Comparison of ENCODE assay signal across 24 mouse cellular contexts in the genomic region with DNA sequence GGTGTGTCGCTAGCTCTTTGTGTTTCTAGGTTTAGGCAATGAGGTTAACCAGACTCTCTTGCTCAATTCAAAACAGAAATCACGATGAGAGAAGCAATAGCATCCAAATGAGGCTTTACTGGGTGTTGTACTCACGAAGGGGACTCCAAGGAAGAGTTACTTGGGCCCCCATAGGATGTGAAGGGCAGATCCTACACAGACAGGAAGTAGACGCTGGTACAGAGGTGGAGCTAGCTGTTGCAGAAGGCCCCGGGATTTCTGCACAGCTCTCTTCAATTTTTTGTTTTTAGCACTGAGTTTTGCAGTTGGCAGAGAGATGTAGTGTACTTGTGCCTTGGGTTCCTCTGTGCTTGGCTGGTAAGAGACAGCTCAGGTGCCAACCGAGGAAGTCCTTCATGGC. TPM values are rescaled to one million over a fixed set of nuclear protein-coding genes. Genes with fewer than 3 reads are reported as not detected.
A peak's percentile ranks its signal among the peaks of the same experiment; 100 is the strongest.
DNase-seq lines count a peak whose midpoint lies in the region; ATAC-seq lines count a peak whose summit lies in the region.
"Had no signal": no experiment of that assay in that cellular context is flagged by ENCODE, and none has a peak within 500 bp of the region (broad histone marks: within the 10 kb centered on the region; RNA-seq: fewer than 3 reads in every experiment).

No protein-coding gene starts in this region.

- H3K4me1 ChIP-seq in forebrain, embryonic 16.5 days (replicated peaks; ENCODE audit: control insufficient read depth, insufficient read depth, low read length): no peaks in the 10 kb centered on the region
- H3K4me1 ChIP-seq: midbrain, embryonic 15.5 days; neural tube, embryonic 13.5 days; stomach, embryonic 15.5 days had no signal

- peak overlapping the region; percentile 97 for H3K27ac ChIP-seq in macrophage
- no peak overlapping the region for H3K27ac ChIP-seq in forebrain, embryonic 16.5 days (ENCODE audit: low read length)
- H3K27ac ChIP-seq: heart, embryonic 15.5 days; hindbrain, embryonic 14.5 days; intestine, embryonic 15.5 days; left cerebral cortex, adult 2 months; liver, embryonic 12.5 days; midbrain, embryonic 15.5 days; neural tube, embryonic 13.5 days; stomach, embryonic 15.5 days had no signal

- 16% methylated on average over 6 of the region's 6 CpGs for WGBS in macrophage (ENCODE audit: missing documents)
- 76% methylated on average over 6 of the region's 6 CpGs for WGBS in forebrain, embryonic 16.5 days

- H3K9me3 ChIP-seq in forebrain, embryonic 16.5 days (ENCODE audit: control insufficient read depth, low read length): no peaks in the 10 kb centered on the region
- H3K9me3 ChIP-seq: heart, embryonic 15.5 days; intestine, embryonic 15.5 days; liver, embryonic 12.5 days; neural tube, embryonic 13.5 days; stomach, embryonic 15.5 days had no signal

- H3K4me3 ChIP-seq in macrophage (ENCODE audit: inconsistent target): no peak overlapping the region
- H3K4me3 ChIP-seq in forebrain, embryonic 16.5 days (replicated peaks; ENCODE audit: low read length): no peak overlapping the region
- H3K4me3 ChIP-seq: heart, embryonic 15.5 days; intestine, embryonic 15.5 days; left cerebral cortex, adult 2 months; liver, embryonic 12.5 days; midbrain, embryonic 15.5 days; neural tube, embryonic 13.5 days; stomach, embryonic 15.5 days had no signal

- H3K36me3 ChIP-seq in macrophage (ENCODE audit: inconsistent target): no peaks in the 10 kb centered on the region
- H3K36me3 ChIP-seq in forebrain, embryonic 16.5 days (ENCODE audit: control insufficient read depth, insufficient read depth): no peaks in the 10 kb centered on the region; the same call in 1 of the 2 replicates
- H3K36me3 ChIP-seq: intestine, embryonic 15.5 days; liver, embryonic 12.5 days; midbrain, embryonic 15.5 days; stomach, embryonic 15.5 days had no signal

- peak; percentile 47 for ATAC-seq in activated CD4-positive, CD25-positive, alpha-beta regulatory T cell, adult 4 months
- ATAC-seq in forebrain, embryonic 16.5 days: no peak
- ATAC-seq: forebrain, embryonic 14.5 days; intestine, embryonic 15.5 days; liver, embryonic 12.5 days; midbrain, embryonic 15.5 days had no signal

- peak; percentile 3 for DNase-seq in heart, postnatal 4 days
- no peak for DNase-seq in heart, adult 18-20 months
- peak; percentile 45 for DNase-seq in CD4-positive helper T cell, adult 2 months (ENCODE audit: low read depth, low spot score)
- DNase-seq in lung, postnatal 25 days (ENCODE audit: low spot score): no peak
- no peak for DNase-seq in left cerebral cortex, postnatal 25 days (ENCODE audit: low spot score in 2 of 2)
- DNase-seq: adrenal gland, postnatal 14 days; cerebellum, adult 9-10 months; gastrocnemius, postnatal 14 days; heart, postnatal 36 days; kidney, postnatal 4 days; lung, adult 18-20 months; lung, postnatal 10 days had no signal

- H3K79me2 ChIP-seq in macrophage (ENCODE audit: inconsistent target): no peaks in the 10 kb centered on the region

- no peaks in the 10 kb centered on the region for H3K27me3 ChIP-seq in forebrain, embryonic 16.5 days (replicated peaks; ENCODE audit: control insufficient read depth, insufficient read depth, low read length)
- H3K27me3 ChIP-seq: heart, embryonic 15.5 days; intestine, embryonic 15.5 days; liver, embryonic 12.5 days; midbrain, embryonic 15.5 days; neural tube, embryonic 13.5 days; stomach, embryonic 15.5 days had no signal

- H3K4me2 ChIP-seq in forebrain, embryonic 16.5 days (ENCODE audit: low read length): no peak overlapping the region
- H3K4me2 ChIP-seq: heart, embryonic 15.5 days; hindbrain, embryonic 14.5 days; intestine, embryonic 15.5 days; liver, embryonic 12.5 days; midbrain, embryonic 15.5 days; neural tube, embryonic 13.5 days; stomach, embryonic 15.5 days had no signal

- intact Hi-C loops in left cerebral cortex, postnatal 25 days (cut with DNase I): no loop called here

- H3K9ac ChIP-seq in forebrain, embryonic 16.5 days (replicated peaks; ENCODE audit: low read depth, low read length): no peak overlapping the region
- H3K9ac ChIP-seq: heart, embryonic 15.5 days; hindbrain, embryonic 14.5 days; intestine, embryonic 15.5 days; liver, embryonic 12.5 days; midbrain, embryonic 15.5 days; neural tube, embryonic 13.5 days; stomach, embryonic 15.5 days had no signal

RNA-seq across cellular contexts. Expression of a gene that starts 44.8 kb away (rescaled TPM):
- 1 to 10 TPM; 1.3 to 2.4 TPM for total RNA-seq in heart, postnatal 4 days (2021)
- 1 to 10 TPM; 1.8 to 4.4 TPM for total RNA-seq in heart, adult 18-20 months (2021)
- polyA plus RNA-seq in activated CD4-positive, CD25-positive, alpha-beta regulatory T cell, adult 4 months (2017; shearing (Covaris generic)): 100 to 1,000 TPM; 160 to 175 TPM
- 100 to 1,000 TPM in 8 of 26 experiments, 10 to 100 TPM in 18; 19.8 to 170 (median 74.5) TPM for total RNA-seq in macrophage (2018; cell fraction: chromatin; rRNA removed)
- 100 to 1,000 TPM in 9 of 26 experiments, 10 to 100 TPM in 17; 38.0 to 139 (median 90.4) TPM for total RNA-seq in macrophage (2018; cell fraction: cytosol; rRNA removed)
- total RNA-seq in macrophage (2018; cell fraction: nucleus; rRNA removed): 100 to 1,000 TPM in 12 of 26 experiments, 10 to 100 TPM in 14; 31.4 to 206 (median 98.5) TPM
- 61.1 to 168 TPM (median 87.5 TPM) in 3 replicates for polyA plus RNA-seq in macrophage (2018)
- total RNA-seq in left cerebral cortex, postnatal 25 days (2021): 10 to 100 TPM; 32.3 to 38.7 TPM
- polyA plus RNA-seq in forebrain, embryonic 16.5 days (2015; fragmentation: Nextera tagmentation; extraction: Ambion mirVana): 13.6 and 15.3 TPM in 2 replicates

Comparison
In these comparisons a context has a peak if more than half of its experiments do, and no peak if none do; other contexts are left out.
1. DNase-seq: peak in heart, postnatal 4 days (single experiment) and CD4-positive helper T cell, adult 2 months (single experiment); none in heart, adult 18-20 months (0 of 2), lung, postnatal 25 days (single experiment) and left cerebral cortex, postnatal 25 days (0 of 2).
2. RNA of a gene that starts 44.8 kb away (total RNA-seq): 32.3 to 38.7 TPM in left cerebral cortex, postnatal 25 days; 1.8 to 4.4 TPM in heart, adult 18-20 months and 1.3 to 2.4 TPM in heart, postnatal 4 days; every median in the first group is over 4 times any median in the second.